Mouse (Mus musculus) thymus, postnatal 14 days (tissue): Measurements from ENCODE around the gene Lrrn2.

Experiments
- DNase-seq: peaks from one replicate; pipeline ENCODE4 v3.0.0; 2021

Gene Lrrn2

DNA sequence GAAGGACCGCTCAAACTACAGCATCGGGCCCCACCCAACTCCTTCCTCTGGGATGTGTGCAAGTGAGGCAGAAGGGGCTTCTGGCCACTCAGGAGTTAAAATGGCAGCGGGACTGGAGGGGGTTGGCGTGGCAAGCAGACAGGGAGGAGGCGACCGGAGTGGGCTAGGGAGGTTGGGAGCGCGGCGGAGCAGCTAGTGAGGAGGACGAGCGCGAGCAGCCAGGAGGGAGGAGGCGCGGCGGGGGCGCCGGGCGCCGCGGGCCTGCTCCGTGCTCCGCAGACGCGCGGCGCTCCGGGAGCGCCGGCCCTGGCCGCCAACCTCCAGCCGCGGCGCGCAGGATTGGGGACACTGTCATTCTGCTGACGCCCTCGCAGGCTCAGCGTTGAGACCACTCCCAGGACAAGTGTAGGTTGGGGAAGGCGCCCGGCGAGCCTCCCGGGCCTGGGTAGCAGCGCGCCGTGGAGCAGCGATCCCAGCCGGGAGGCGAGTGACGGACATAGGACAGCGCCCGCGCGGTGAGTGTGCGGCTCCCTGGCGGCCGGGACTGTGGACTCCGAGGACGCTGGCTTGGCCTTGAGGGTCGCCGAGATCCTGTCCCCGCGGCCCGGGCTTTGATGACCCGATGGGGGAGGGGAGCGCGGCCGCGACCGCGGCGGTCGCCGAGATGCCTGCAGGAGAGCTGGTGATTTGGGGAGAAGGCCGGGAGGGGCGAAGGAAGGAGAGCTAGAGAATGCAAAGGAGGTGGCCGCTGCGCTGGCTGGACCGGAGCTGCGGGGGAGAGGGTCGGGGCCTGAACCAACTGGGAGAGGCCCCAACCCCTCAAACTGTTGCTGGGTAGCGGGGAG lies at the start of gene Lrrn2:
TSS of gene Lrrn2 (plus strand) at position 113 of the 845 bp plus-strand sequence.
- peak; percentile 4 for DNase-seq

DNA sequence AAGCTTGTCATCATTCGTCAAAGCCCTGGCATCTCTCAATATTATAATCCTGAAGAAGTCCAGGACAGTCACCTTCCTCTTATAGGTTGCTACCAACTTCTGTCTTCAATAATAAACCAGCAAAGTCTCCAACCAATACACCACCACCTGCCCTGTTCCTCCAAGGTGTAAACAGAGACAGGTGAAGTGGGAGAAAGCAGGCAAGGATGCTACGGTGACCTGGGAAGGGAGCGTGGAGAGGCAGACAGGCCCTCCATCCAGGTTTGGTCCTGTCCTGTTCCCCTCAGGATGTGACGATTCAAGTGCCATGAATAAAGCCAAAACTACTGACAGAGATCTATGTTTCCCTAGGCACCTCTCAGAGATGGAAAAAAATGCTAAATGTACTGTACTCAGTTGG lies 48.1 kb upstream of the Lrrn2 start:
- no peak for DNase-seq

DNA sequence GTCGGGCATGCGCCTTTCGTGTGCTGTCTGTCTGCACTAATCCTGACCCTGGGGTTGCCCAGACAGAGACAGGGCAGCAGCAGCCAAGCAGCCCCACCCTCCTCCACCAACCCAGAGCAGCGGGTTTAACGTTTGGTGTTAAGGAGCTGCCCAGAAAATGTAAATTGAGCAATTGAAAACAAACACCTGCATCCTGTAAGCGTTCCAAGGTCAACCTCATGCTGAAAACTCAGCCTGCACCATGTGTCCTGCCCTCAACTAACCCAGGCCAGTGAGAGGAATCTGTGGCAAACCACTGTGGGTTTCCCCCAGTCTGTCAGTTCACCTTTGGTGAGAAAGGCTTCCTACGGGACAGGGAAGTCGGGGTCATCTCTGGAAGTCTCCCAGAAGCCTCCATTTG lies 46.0 kb upstream of the Lrrn2 start:
- DNase-seq = no peak

DNA sequence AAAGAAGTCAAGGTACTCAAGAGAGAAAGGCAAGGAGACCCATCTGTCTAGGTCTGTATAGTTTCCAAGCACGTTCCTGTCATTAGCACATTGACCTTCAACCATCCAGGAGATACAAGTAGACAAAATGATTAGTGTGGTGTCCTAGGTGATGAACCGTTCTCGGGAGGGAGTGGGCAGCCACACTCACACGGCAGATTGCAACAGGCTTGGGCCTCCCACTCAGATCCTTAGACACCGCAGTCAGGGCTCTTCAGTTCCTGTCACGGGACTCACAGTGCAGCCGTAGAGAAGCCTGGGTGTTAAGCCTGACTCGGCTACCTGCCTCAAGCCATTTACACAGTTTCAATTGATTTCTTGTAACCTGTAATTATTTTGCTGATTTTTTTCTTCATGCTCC lies 43.2 kb upstream of the Lrrn2 start:
- DNase-seq = no peak

DNA sequence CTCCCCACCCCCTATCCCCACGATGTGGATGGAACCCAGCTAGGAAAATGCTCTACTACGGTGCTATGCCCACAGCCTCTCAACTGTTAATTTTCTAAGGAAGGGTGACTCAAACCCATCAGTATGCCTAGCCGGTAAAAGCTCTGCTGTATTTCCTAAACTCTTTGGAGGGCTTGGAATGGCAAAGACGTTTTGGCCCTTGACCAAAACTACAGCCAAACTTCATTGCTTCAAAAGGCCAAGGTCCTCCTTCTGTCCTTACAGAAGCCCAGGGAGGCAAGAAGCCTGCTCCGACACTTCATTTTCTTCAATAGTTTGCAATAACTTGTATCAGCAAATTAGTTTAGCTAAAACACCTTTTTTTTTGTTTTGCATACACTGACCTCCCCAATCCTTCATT lies 42.4 kb upstream of the Lrrn2 start:
- DNase-seq = no peak

DNA sequence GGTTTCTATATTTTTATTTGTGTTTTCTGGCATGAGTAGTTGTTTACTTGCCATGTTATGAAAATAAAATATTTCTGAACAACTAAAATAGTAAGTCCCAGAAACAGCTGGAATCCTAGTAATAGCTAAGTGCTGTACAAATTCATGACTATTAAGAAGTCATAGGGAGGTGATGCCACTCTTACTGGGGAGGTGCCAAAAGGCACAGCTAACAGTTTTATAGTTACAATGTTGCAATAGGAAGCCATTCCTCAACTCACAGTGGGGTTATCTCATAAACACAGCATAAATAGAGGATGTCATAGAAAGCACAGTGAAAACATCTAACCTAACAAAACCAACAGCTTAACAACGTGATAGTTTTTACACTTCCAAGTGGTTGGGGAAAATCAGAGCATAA lies 41.7 kb upstream of the Lrrn2 start:
- no peak for DNase-seq

DNA sequence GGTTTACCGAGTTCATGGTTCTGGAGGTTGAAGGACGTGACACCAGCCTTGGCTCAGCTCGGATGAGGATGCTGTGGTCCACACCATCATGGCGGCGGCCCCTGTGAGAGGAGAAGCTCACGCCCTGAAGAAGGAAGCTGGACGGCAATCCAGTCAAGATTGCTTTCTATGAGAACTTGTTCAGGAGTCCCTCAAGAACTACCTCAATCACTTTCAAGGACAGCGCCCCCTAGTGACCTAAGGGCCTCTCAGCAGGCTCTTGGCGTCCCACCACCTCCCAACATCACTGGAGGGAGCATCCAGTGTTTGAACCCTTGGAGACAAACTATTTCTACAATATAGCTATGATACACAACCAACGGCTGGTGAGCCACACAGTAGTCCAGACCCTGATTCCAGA lies 36.5 kb upstream of the Lrrn2 start:
- DNase-seq = no peak

DNA sequence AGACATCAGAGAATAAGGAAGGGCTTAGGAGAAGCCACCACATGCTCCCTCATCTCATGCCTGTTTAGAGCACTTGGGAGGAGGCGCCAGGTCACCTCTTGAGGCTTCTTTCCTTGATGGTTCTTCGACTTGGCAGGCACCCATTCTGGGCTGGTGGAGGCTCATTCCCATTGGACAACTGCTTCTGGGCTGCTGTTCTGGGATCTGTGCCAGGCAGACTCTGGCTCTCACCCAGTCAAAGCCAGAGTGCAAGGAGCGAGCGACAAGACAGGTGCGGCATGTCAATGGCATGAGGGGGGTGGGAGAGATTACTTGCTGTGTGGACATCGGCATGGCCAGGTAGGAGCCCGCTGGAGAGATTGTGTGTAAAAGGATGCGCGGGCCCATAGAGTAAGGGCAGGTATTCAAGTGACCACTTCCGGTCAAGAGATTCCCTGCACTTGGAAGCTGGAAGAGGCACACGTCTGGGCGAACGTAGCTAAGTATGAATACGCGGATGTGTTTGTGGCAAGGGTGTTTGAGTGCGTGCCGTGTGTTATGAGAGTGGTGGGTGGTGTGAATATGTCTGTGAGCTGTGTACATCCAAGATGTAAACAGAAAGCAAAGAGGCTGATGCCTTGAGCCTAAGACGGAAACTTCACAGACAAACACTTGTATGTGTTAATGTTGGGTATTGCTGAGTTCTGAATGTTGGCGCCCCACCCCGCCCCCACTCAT lies 35.8 kb upstream of the Lrrn2 start:
- no peak for DNase-seq

DNA sequence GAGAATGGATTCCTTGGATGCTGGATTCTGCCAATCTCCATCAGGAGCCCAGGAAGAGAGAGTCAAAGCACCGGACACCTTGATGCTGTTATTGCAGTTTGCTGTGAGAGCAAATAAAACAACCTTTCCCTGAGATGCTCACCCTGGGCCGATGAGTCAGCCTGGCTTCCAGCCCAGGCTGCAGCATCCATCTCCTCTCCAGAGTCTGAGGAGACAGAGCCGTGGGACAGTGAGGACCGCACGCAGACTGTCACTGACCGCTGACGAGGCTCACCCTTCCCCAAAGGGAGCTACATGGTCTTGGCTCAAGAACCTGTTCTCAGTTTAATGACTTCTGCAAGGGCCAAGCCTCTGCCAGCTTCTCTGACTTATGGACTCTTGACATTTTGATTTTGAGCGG lies 34.3 kb upstream of the Lrrn2 start:
- DNase-seq = no peak

DNA sequence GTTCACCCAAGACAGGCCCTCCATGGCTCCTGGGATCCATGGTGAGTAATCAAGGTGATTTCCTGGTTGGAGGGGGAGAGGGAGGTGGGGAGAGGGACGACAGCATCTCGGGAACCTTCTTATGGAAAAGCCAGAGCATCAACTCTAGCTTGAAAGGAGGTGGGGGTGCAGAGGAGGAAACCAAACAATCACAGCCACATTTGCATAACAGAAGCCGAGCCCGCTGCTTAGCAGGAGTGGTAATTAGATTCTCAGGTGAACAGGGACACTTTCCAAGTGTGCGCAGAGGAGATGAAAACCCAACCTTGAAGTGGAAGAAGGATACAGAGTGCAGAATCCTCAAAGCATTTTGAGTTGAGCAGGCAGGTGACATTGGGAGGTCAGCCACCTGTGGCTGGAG lies 29.3 kb upstream of the Lrrn2 start:
- DNase-seq = no peak

DNA sequence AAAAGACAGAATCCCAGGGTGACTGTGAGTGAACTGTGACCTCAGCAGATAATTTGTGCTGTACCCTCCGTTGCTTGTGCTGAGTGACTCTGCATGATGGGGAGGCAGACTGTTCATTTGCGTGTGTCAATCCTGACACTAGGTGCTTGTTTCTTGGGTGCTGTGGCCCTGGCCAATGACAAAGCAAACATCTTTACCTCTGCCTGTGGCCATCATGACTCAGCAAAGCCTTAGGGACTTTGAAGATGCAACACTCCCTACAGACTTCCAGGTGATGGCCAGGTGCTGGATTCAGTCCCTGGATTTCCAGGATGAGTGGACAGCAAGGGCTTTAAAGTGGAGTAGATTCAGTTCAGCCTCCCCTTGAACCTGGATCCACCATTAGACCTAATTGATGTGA lies 28.8 kb upstream of the Lrrn2 start:
- no peak for DNase-seq

DNA sequence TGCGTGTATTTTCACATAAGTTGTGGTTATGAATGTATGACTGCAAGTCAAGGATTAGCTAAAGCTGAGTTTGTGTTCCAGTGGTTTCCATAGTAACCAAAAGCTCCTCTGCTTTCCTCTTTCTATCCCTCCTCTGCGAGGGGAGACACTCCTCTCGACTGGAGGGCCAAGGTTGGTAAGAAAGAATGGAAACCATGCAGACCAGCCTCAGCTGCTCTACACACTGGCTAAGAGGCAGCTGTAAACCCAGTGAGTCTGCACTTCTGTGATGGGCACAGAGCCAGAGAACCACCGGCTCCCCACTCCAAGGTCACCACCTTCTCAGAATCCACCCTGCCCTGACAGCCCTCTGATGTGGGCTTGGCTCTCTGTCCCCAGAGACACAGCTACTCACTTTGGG lies 28.3 kb upstream of the Lrrn2 start:
- no peak for DNase-seq

DNA sequence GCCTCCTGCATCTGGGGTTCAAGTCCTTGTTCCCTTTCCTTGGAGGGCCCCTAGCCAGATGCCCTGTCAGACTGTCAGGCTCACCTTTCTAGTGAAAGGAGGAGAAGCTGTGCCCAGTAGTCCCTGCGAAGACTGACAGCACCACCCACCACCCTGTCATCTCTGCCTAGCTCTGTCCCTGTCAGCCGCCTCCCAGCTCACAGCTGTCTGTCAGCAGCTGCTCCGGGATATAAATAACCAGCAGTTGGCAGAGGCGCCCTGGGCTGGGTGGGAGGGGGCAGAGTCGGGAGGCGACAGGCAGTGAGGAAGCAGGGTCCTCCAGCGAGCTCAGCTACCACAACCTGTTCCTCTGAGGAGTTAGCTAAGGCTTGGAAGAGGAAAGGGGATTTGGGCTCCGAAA lies 26.8 kb upstream of the Lrrn2 start:
- DNase-seq = no peak

DNA sequence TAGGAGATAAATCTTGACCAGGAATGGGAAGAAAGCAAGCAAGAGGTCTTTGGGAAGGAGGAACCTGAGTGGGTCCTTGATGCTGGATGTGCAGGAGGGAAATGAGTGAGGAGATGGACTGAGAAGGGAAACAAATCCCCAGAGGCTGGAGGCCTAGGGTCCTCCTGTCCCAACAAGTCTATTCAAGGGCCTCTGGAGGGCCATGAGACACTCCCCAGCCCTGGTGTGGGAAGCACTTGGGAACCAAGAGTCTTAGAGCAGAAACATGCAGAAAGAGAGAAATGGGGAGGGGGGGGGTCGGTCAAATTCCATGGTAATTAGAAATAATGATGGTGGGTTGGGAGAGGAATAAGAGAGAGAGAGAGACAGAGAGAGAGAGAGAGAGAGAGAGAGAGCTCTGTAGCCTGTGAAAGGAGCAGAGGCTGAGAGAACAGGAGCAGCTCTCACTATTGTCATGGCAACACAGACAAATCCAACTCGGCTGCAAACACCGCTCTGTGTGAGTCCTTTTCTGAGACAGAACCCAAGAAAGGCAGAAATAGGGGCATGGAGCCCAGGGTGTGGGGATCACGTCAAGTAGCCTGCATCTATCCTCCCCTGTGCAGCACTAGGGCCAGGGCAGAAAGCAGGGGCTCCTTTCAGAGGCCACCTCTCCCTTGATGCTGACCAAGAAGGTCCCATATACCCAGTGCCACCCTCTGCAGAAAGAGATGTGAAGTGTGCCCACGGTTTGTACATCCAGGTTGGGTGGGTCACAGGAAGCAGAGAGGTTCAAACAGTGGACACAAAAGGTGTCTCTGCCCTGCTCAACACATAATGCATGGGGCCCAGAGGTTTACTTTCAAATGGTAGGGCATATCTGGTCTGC lies 21.3 kb upstream of the Lrrn2 start:
- no peak for DNase-seq

DNA sequence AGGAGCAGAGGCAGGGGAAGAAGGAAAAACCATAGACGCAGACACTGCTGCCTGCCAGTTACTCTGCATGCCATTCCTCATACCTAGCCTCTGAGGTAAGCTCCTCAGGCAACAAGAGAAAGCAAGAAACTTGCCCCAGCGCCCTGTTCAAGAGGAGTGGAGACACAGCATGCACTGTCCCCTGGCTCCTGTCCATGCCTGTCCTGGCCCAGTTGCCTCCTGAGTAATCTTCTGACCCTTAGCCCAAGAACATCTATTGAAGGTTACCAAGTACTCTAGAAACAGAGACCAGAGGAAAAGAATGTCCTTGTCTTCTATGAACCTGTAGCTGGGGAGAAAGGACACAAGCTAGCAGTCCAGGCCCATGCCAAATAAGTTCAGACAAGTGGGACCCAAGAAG lies 15.9 kb upstream of the Lrrn2 start:
- DNase-seq = no peak

DNA sequence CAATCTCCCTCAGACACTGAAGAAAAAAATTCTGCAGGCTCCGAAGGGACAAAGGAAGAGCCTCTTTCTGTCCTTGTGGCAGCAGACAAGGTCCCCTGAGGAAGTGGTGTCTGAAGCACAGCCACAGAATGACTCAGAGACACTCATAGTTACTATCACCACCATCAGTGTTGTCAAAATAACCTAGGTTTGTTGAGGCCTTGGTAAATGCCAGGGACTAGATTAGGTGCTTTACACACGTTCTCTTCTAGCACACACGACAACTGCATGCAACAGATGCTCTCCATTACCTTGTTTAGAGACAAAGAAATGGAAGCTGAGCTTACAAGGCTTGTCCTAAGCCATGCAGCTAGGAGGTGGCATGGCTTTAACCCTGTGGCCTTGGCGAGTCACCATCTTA lies 14.5 kb upstream of the Lrrn2 start:
- DNase-seq = no peak

DNA sequence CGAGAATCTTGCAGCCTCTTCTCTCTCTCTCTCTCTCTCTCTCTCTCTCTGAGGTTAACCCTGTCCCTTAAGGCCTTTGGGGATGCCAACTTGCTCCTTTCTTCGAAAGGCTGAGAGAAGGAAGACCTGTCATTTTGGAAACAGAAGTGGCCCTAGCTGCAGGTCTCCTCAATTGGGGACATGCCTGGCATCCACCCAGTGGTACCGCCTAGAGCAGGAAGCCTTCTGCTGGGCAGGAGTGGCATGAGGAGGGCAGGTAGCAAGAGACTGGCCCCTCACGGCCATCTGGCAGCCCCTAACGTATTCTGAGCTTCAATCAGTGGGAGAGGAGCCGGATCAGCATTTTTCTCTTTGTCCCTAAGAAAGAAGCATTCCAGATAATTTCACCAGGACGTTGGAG lies 9.7 kb upstream of the Lrrn2 start:
- no peak for DNase-seq

DNA sequence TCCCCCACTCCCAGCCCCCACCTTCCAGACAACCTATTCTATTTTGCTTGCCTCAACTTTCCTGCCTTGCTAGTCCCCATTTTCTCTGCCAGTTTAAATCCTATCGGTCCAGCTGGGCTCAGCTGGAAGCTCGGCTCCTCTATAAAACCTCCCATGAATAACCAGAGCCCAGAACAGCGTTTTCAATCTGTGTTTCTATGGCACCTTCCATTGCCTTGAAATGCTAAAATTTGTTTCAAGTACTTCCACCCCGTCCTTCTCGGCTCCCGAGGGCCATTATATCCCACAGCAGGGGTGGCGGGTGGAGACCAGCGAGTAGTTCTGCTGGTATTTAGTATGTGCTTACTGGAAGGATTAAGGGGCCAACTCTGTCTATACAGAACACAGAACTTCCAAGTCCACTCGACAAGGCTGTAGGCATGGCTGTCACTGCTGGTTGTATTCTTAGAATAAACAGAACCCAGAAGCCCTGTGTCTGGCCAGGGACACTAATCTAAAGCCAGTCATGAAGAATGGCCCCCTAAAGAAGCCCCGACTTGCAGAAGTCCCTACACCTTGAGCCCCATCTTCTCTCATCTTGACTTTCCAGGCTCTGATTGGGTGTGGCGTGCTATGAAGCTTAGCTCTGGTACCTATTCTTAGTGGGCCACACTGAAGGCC lies 992 bp upstream of the Lrrn2 start:
- no peak for DNase-seq

DNA sequence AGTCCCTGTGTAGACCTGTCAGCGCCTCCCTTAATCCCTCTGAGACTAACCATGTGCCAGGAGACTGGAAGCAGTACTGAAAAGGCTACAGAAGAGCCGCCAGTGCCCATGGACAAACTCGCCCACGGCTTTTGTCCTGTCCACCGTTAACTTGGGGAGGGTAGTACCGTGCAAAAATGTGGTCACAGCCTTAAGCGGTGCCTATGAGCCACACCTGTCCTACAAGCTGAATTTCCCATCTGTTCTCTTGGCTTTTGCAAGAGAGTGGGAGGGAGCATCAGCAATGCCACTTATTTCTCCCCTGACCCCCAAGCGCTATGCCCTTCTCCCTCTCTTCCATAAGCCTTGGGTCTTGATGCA lies 292 bp upstream of the Lrrn2 start:
- no peak for DNase-seq

DNA sequence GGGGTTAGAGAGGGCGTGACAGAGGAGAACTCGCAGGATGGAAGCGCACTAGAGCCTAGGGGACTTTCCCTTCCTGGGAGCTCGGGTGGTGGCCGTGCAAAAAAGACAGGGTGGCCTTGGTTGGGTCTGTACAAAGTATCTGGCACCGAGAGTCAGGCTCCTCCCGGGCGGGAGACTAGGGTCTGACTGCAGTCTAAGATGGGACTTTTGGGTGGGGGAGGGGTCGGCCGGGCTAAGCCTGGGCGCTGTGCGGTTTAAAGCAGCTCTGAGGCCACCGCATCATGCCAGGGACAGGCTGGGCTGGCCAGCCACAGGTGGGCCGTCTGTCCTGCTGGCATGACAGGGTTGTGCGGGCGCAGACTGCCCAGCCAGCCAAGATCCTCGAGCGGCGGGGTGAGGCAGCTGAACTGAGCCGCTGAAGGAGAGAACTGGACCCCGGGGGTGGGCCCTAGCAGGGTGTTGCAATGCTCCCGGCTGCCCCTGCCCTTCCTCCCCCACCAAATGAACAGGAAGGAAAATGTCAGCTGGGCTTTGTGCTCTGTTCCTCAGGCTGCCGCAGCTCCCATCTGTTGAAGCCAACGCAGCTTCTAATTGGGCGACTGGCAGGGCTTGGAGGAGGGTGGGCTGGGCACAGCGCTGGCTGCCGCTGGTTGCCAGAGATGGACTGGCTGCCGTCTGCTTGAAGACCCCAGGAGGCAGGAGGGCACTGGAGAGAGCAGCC lies 1.1 kb downstream of the Lrrn2 start:
- DNase-seq = no peak

DNA sequence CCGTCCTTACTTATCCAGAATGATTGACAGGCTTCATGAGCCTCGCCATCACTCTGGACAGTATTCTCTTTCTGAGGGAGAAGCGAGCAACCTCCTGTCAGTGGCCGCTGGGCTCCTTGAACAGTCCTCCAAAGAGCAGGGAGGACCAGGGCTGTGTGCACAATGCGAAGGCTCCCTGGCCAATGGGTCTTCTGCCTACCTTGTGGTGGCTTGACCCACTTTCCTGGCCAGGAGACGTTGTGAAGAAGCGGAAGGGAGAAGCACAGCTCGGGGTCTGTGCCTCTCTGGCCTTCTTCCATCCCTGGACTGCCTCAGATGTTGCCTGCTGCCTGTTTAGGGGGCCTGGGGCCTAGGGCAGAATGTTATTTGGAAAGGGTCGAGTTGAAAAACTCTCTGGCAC lies 1.8 kb downstream of the Lrrn2 start:
- DNase-seq = no peak

DNA sequence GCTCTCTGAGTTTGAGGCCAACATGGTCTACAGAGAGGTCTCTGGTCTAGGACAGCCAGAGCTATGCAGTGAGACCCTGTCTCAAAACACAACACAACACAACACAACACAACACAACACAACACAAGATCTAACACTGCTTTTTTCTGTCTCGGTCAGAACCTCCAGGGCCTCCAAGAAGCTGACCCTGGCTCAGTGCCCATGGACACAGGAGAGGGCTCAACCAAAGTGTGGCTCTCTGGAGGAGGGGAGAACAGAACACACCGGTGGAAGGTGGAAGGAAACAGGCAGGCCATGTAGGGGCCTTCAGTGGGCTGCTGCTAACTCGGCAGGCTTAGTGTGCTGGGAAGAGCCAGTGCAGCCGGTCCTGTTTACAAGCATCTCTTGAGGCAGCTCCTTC lies 5.6 kb downstream of the Lrrn2 start:
- no peak for DNase-seq

DNA sequence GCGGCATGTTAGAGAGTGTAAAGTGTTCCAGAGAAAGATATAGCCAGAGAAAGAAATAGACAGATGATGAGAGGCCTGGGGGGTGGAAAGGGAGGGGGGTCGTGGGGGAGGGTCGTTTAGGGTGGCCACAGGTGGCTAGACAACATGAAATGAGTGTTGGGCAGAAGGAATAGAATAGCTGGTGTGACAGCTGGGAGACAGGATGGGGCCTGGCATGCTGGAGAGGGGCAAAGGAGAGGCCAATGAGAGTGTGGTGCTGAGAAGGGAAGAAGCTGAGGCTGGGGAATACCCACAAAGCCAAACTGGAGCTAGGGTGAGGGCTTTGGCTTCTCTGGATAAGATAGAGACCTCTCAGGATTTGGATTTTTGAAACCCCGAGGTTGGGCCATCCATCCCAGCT lies 6.6 kb downstream of the Lrrn2 start:
- no peak for DNase-seq
